Mouse (Mus musculus): ENCODE data around the gene Serbp1. TPM values are rescaled to one million over a fixed set of nuclear protein-coding genes. Genes with fewer than 3 reads are reported as not detected.

Serbp1 gene
- total RNA-seq (2023), result 100 to 1,000 TPM; 160 to 173 TPM

DNA sequence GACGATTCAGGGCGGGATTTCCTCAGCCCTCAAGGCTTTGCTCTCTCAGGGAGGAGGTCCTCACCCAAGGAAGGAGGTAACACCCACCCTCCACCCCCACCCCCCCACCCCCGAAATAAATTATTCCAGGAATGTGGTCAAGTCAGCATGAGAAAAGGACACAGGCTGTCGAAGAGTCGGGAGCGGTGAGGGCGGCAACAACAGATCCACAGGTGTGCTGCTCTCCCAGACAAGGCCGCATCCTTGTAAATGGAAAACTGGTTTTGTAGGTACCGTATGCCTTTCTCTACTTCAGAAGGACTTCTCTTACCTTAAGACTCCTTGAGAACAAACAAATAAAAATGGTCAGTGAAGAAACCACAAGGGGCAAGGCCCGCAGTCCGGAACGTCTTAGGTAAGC lies at the start of gene Serbp1:
Serbp1 (plus strand) TSS at position 200 of the 400 bp plus-strand sequence.

Other genes starting within 250 kb of the Serbp1 start
- 100 to 1,000 TPM; 198 to 237 TPM for gene Gadd45a, start 200.7 kb upstream of the Serbp1 start, total RNA-seq (2023)
- gene Il12rb2, start 138.0 kb downstream of the Serbp1 start, total RNA-seq (2023), result 1 to 10 TPM; 2.4 to 2.8 TPM

Measured in neutrophil, adult 83 days (primary cell).